Mouse (Mus musculus) cortical plate, adult 2 months (tissue): Measurements from ENCODE around the gene Ect2l.

Experiments
- CTCF ChIP-seq: fragments of 200-500 bp; IDR thresholded peaks from 2 replicates; pipeline ENCODE4 v1.5.1; 2011; ENCODE audit warnings: mild to moderate bottlenecking, control low read depth, low read length; ENCODE audit not compliant: insufficient read depth; ENCODE audit errors: extremely low read depth
- POLR2A ChIP-seq: fragments of 200-500 bp; IDR thresholded peaks from 2 replicates; pipeline ENCODE4 v1.6.1; 2011; ENCODE audit warnings: mild to moderate bottlenecking, low read length, control low read depth; ENCODE audit not compliant: insufficient read depth; ENCODE audit errors: extremely low read depth

DNA sequence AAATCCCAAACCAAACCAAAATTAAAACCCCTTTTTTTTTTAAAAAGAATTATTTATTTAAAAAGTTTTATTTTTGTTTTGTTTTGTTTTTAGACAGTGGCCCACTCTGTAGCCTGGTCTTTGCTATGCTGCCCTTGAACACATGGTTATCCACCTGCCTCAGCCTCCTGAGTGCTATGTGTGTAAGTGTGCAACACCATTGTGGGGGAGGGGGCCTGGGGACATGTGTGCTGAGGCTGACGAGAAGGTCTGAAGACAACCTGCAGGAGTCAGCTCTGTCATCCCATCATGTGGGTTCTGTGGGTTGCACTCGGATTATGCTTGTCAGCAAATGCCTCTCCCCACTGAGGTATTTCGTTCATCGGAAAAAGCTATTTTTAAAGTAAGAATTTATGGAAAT lies 21.2 kb downstream of the Ect2l start:
- TF ChIP-seq CTCF (no peak), POLR2A (no peak)
